Mouse (Mus musculus) liver, postnatal 0 days (tissue): ENCODE measurements at regions not wholly inside any gene's neighbourhood (a gene's known extent, or its start where the extent isn't known, plus 50 kb on each side); places are given as distances from the start of the nearest gene placed in this dataset.

ENCODE experiments used
- CTCF ChIP-seq: sonication (generic); IDR thresholded peaks from 2 replicates; pipeline ENCODE4 v1.5.1; 2016; ENCODE audit warnings: antibody characterized with exemption, low read depth
- EP300 ChIP-seq: IDR thresholded peaks from 2 replicates; pipeline ENCODE4 v1.6.1; 2016; ENCODE audit warnings: antibody characterized with exemption, low read depth, mild to moderate bottlenecking

GRCm38 (mm10) chr12:91910529-91910928, 61.6 kb upstream of the Sel1l start:
- no peak for TF ChIP-seq CTCF
- no peak for TF ChIP-seq EP300
